Comparison of ENCODE assay signal across 8 mouse cellular contexts in the genomic region with DNA sequence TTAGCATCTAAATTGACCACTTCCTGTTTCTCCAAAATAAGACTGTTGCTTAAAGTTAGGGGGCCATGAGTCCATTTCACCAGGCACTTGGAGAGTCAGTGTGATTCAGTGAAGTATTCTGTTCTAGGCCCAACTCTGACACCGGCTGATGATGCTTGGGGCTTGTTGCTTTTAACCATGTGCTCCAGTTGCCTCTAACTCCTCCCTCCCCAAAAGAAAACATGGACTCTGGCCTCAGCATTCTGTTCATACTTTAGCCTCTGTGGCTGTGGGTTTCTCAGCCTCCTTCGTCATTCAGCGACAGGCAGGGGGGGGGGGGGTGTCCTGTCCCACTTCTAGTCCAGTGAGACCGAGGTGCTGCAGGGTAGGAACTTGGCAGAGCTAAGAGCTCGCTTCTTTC.
DNase-seq lines count a peak whose midpoint lies in the region; ATAC-seq and TF ChIP-seq lines count a peak whose summit lies in the region.

No protein-coding gene starts in this region.

- TF ChIP-seq EP300 in liver, postnatal 0 days (IDR thresholded peaks at IDR 0.05; ENCODE audit: low read depth): no peak

- intact Hi-C loops in gastrocnemius, postnatal 36 days (cut with DNase I): loop anchor here (2.0 to 5.0 kb wide), 2 partner anchors 150 to 271 kb away; no protein-coding TSS in a partner anchor
- intact Hi-C loops in left cerebral cortex, postnatal 25 days (cut with DNase I): no loop called here

- H3K9ac ChIP-seq in embryonic facial prominence, embryonic 12.5 days: no peak overlapping the region
- no peak overlapping the region for H3K9ac ChIP-seq in liver, postnatal 0 days (replicated peaks)

- peak overlapping the region; percentile 48 for H3K4me3 ChIP-seq in heart, embryonic 10.5 days
- H3K4me3 ChIP-seq in embryonic facial prominence, embryonic 12.5 days: peak overlapping the region; percentile 23; the same call in 1 of the 2 replicates
- H3K4me3 ChIP-seq in liver, postnatal 0 days (ENCODE audit: low read depth, low read length): no peak overlapping the region

- no peaks in the 10 kb centered on the region for H3K36me3 ChIP-seq in heart, embryonic 10.5 days
- no peaks in the 10 kb centered on the region for H3K36me3 ChIP-seq in embryonic facial prominence, embryonic 12.5 days
- no peaks in the 10 kb centered on the region for H3K36me3 ChIP-seq in liver, postnatal 0 days (replicated peaks; ENCODE audit: insufficient read depth, low read length)

- WGBS in heart, embryonic 10.5 days: 70% methylated on average over 5 of the region's 5 CpGs
- 56% methylated on average over 5 of the region's 5 CpGs for WGBS in embryonic facial prominence, embryonic 12.5 days
- 57% methylated on average over 5 of the region's 5 CpGs for WGBS in liver, postnatal 0 days (ENCODE audit: insufficient replicate concordance)

- no peak for TF ChIP-seq CTCF in liver, postnatal 0 days (IDR thresholded peaks at IDR 0.05; ENCODE audit: low read depth)

- H3K27me3 ChIP-seq in heart, embryonic 10.5 days (ENCODE audit: insufficient read depth, poor library complexity, severe bottlenecking): no peaks in the 10 kb centered on the region
- H3K27me3 ChIP-seq in embryonic facial prominence, embryonic 12.5 days: no peaks in the 10 kb centered on the region
- no peaks in the 10 kb centered on the region for H3K27me3 ChIP-seq in liver, postnatal 0 days (ENCODE audit: insufficient read depth, low read length)

- no peaks in the 10 kb centered on the region for H3K9me3 ChIP-seq in heart, embryonic 10.5 days
- H3K9me3 ChIP-seq in embryonic facial prominence, embryonic 12.5 days: no peaks in the 10 kb centered on the region
- H3K9me3 ChIP-seq in liver, postnatal 0 days (ENCODE audit: low read length): no peaks in the 10 kb centered on the region

- DNase-seq in heart, embryonic 10.5 days (ENCODE audit: low spot score): no peak
- no peak for DNase-seq in heart, adult 9 months (ENCODE audit: low spot score in 2 of 2)
- DNase-seq in kidney, adult 8-10 months: peak; percentile 7 to 12
- DNase-seq in liver, postnatal 0 days: no peak
- DNase-seq in gastrocnemius, postnatal 36 days: no peak
- no peak for DNase-seq in cerebellum, adult 8-10 months
- no peak for DNase-seq in left cerebral cortex, postnatal 25 days (ENCODE audit: low spot score in 2 of 2)

- H3K4me1 ChIP-seq in heart, embryonic 10.5 days: peaks cover 7% of the 10 kb centered on the region; the same call in 1 of the 2 replicates
- 0 out of 2 replicates have a peak, but pooled peaks cover 4% of the 10 kb centered on the region for H3K4me1 ChIP-seq in embryonic facial prominence, embryonic 12.5 days
- H3K4me1 ChIP-seq in liver, postnatal 0 days (ENCODE audit: insufficient read depth): no peaks in the 10 kb centered on the region

- H3K4me2 ChIP-seq in embryonic facial prominence, embryonic 12.5 days (replicated peaks): peak overlapping the region; percentile 48
- H3K4me2 ChIP-seq in liver, postnatal 0 days (ENCODE audit: low read depth, low read length): peak overlapping the region; percentile 48; the same call in 1 of the 2 replicates

- ATAC-seq in embryonic facial prominence, embryonic 12.5 days (ENCODE audit: insufficient number of reproducible peaks, insufficient read depth, low FRiP score, low TSS enrichment): no peak
- ATAC-seq in liver, postnatal 0 days: peak; percentile 68

- H3K27ac ChIP-seq in heart, embryonic 10.5 days: peak overlapping the region; percentile 56; the same call in 1 of the 2 replicates
- H3K27ac ChIP-seq in embryonic facial prominence, embryonic 12.5 days: no peak overlapping the region
- H3K27ac ChIP-seq in liver, postnatal 0 days (ENCODE audit: low read depth): no peak overlapping the region

Comparison
In these comparisons a context has a peak if more than half of its experiments do, and no peak if none do; other contexts are left out.
1. DNase-seq: peak in kidney, adult 8-10 months (2 of 2); none in heart, embryonic 10.5 days (single experiment), heart, adult 9 months (0 of 2), liver, postnatal 0 days (single experiment), gastrocnemius, postnatal 36 days (0 of 2), cerebellum, adult 8-10 months (single experiment) and left cerebral cortex, postnatal 25 days (0 of 2).